9 mouse cellular contexts compared by ENCODE assay signal in the genomic region with DNA sequence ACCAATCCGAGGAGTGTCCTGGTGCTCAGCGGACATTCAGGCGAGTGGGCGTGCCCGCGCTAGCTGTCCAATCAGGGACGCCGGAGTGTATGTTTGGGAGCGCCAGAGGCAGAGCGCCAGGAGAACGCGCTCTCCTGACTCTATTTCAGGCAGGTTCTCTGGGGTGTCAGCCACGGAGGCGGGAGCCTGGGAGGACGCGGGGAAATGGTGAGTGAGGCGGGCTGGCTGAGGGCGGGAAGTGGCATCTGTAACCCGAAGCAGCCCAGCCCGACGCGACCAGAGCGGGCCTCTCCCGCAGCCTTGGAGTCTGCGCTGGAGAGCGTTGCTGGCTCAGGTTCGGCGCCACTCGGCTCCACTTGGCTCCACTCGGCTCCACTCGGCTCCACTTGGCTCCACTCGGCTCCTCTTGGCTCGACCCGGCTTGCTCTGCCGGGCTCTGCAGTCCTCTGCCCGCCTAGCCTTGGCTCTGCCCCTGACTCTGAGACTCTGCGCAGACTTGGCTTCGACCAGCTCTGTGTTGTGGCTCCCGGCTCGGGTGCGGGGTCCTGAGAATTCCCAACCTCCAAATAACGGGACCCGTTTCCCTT. TPM values are rescaled to one million over a fixed set of nuclear protein-coding genes. Genes with fewer than 3 reads are reported as not detected.
DNase-seq lines count a peak whose midpoint lies in the region; ATAC-seq and TF ChIP-seq lines count a peak whose summit lies in the region.
"Had no signal": no experiment of that assay in that cellular context is flagged by ENCODE, and none has a peak within 500 bp of the region (broad histone marks: within the 10 kb centered on the region; RNA-seq: fewer than 3 reads in every experiment).

A gene (plus strand): TSS at position 66 of the 587 bp plus-strand sequence.

- ATAC-seq in hindbrain, embryonic 16.5 days, result peak; percentile 97
- ATAC-seq in limb, embryonic 12.5 days (ENCODE audit: insufficient number of reproducible peaks, insufficient read depth, low FRiP score, low TSS enrichment, low read depth), result peak; percentile 59
- peak; percentile 72 for ATAC-seq in midbrain, embryonic 14.5 days (ENCODE audit: low FRiP score, low TSS enrichment)
- ATAC-seq in stomach, postnatal 0 days (ENCODE audit: low FRiP score, low TSS enrichment), result peak; percentile 80

- TF ChIP-seq EP300 in stomach, postnatal 0 days (optimal IDR thresholded peaks at IDR 0.05), result no peak

- H3K4me2 ChIP-seq in hindbrain, embryonic 16.5 days (ENCODE audit: low read length), result peak within 1 kb of the TSS; percentile 64
- H3K4me2 ChIP-seq in limb, embryonic 12.5 days, result peak within 1 kb of the TSS; percentile 73
- peak within 1 kb of the TSS; percentile 66 for H3K4me2 ChIP-seq in midbrain, embryonic 14.5 days (ENCODE audit: low read length)
- H3K4me2 ChIP-seq in stomach, postnatal 0 days (replicated peaks; ENCODE audit: low read depth), result peak within 1 kb of the TSS; percentile 59

- 17% methylated on average over 35 of the region's 43 CpGs for WGBS in hindbrain, embryonic 16.5 days
- WGBS in limb, embryonic 12.5 days, result 13% methylated on average over 43 of the region's 43 CpGs
- 15% methylated on average over 43 of the region's 43 CpGs for WGBS in midbrain, embryonic 14.5 days
- WGBS in stomach, postnatal 0 days, result 18% methylated on average over 40 of the region's 43 CpGs

- H3K4me3 ChIP-seq in hindbrain, embryonic 16.5 days (ENCODE audit: low read length), result peak within 1 kb of the TSS; percentile 51
- H3K4me3 ChIP-seq in limb, embryonic 12.5 days (replicated peaks), result peak within 1 kb of the TSS; percentile 46
- H3K4me3 ChIP-seq in midbrain, embryonic 14.5 days (replicated peaks; ENCODE audit: low read depth, low read length), result peak within 1 kb of the TSS; percentile 39
- peak within 1 kb of the TSS; percentile 35 for H3K4me3 ChIP-seq in stomach, postnatal 0 days (ENCODE audit: low read depth, low read length)

- H3K9me3 ChIP-seq in hindbrain, embryonic 16.5 days (ENCODE audit: control insufficient read depth, low read length), result no peaks in the 10 kb centered on the region; the same call in 1 of the 2 replicates
- H3K9me3 ChIP-seq in limb, embryonic 12.5 days, result peaks cover 14% of the 10 kb centered on the region; the same call in 1 of the 2 replicates
- H3K9me3 ChIP-seq in midbrain, embryonic 14.5 days (ENCODE audit: control insufficient read depth, low read length), result peaks cover 8% of the 10 kb centered on the region; the same call in 1 of the 2 replicates
- peaks cover 8% of the 10 kb centered on the region; the same call in 1 of the 2 replicates for H3K9me3 ChIP-seq in stomach, postnatal 0 days (ENCODE audit: control insufficient read depth, low read length)

- no peaks in the 10 kb centered on the region for H3K4me1 ChIP-seq in hindbrain, embryonic 16.5 days (ENCODE audit: control insufficient read depth, insufficient read depth, low read depth, low read length)
- no peaks in the 10 kb centered on the region for H3K4me1 ChIP-seq in limb, embryonic 12.5 days (replicated peaks)
- H3K4me1 ChIP-seq in midbrain, embryonic 14.5 days (ENCODE audit: control insufficient read depth, insufficient read depth, low read length), result no peaks in the 10 kb centered on the region
- no peaks in the 10 kb centered on the region for H3K4me1 ChIP-seq in stomach, postnatal 0 days (replicated peaks; ENCODE audit: control insufficient read depth, insufficient read depth)

- DNase-seq in adrenal gland, postnatal 14 days, result peak; percentile 84
- peak; percentile 84 to 89 for DNase-seq in cerebellum, postnatal 25 days
- DNase-seq in gastrocnemius, postnatal 14 days, result peak; percentile 57
- peak; percentile 63 for DNase-seq in midbrain, embryonic 14.5 days
- peak; percentile 44 for DNase-seq in stomach, postnatal 0 days (ENCODE audit: low spot score)
- DNase-seq in spleen, postnatal 10 days (ENCODE audit: low spot score in 2 of 2), result no peak

- H3K27me3 ChIP-seq in hindbrain, embryonic 16.5 days (replicated peaks; ENCODE audit: control insufficient read depth, insufficient read depth, low read length), result no peaks in the 10 kb centered on the region
- peaks cover 16% of the 10 kb centered on the region for H3K27me3 ChIP-seq in limb, embryonic 12.5 days
- peaks cover 6% of the 10 kb centered on the region; the same call in 1 of the 2 replicates for H3K27me3 ChIP-seq in midbrain, embryonic 14.5 days (ENCODE audit: control insufficient read depth, insufficient read depth, low read length)
- no peaks in the 10 kb centered on the region for H3K27me3 ChIP-seq in stomach, postnatal 0 days (ENCODE audit: control insufficient read depth, insufficient read depth, low read length)

- H3K36me3 ChIP-seq in hindbrain, embryonic 16.5 days (ENCODE audit: control insufficient read depth, insufficient read depth, low read length), result no peaks in the 10 kb centered on the region
- no peaks in the 10 kb centered on the region for H3K36me3 ChIP-seq in limb, embryonic 12.5 days
- H3K36me3 ChIP-seq in midbrain, embryonic 14.5 days (ENCODE audit: control insufficient read depth, insufficient read depth, low read length), result no peaks in the 10 kb centered on the region
- no peaks in the 10 kb centered on the region for H3K36me3 ChIP-seq in stomach, postnatal 0 days (ENCODE audit: control insufficient read depth, insufficient read depth, low read length)

- H3K9ac ChIP-seq in hindbrain, embryonic 16.5 days (ENCODE audit: low read depth, low read length), result peak within 1 kb of the TSS; percentile 66
- H3K9ac ChIP-seq in limb, embryonic 12.5 days (replicated peaks), result peak within 1 kb of the TSS; percentile 52
- peak within 1 kb of the TSS; percentile 47 for H3K9ac ChIP-seq in midbrain, embryonic 14.5 days (replicated peaks; ENCODE audit: low read length)
- peak within 1 kb of the TSS; percentile 60 for H3K9ac ChIP-seq in stomach, postnatal 0 days (ENCODE audit: low read length)

- no peak for TF ChIP-seq CTCF in stomach, postnatal 0 days (IDR thresholded peaks at IDR 0.05; ENCODE audit: low read depth)

- intact Hi-C loops in gastrocnemius, postnatal 14 days (cut with DNase I; ENCODE audit: low total_unique reads), result no loop called here

- H3K27ac ChIP-seq in hindbrain, embryonic 16.5 days (ENCODE audit: low read depth, low read length), result no peak within 1 kb of the TSS; the same call in 1 of the 2 replicates
- no peak within 1 kb of the TSS for H3K27ac ChIP-seq in limb, embryonic 12.5 days
- H3K27ac ChIP-seq in midbrain, embryonic 14.5 days (replicated peaks; ENCODE audit: low read depth, low read length), result no peak within 1 kb of the TSS
- no peak within 1 kb of the TSS for H3K27ac ChIP-seq in stomach, postnatal 0 days (replicated peaks)

RNA-seq across cellular contexts. Expression of the gene that starts here (rescaled TPM):
- total RNA-seq in adrenal gland, postnatal 14 days (2021), result 1.2 and 2.0 TPM in 2 replicates
- not detected for total RNA-seq in gastrocnemius, postnatal 14 days (2021)
- 0.79 and 1.1 TPM in 2 replicates for polyA plus RNA-seq in hindbrain, embryonic 16.5 days (2015; fragmentation: Nextera tagmentation; extraction: Ambion mirVana)
- 0.09 and 0.16 TPM in 2 replicates for polyA plus RNA-seq in limb, embryonic 12.5 days (2016; fragmentation: Nextera tagmentation; extraction: Ambion mirVana)
- 0.07 and 0.55 TPM in 2 replicates for polyA plus RNA-seq in midbrain, embryonic 14.5 days (2014; fragmentation: Nextera tagmentation; extraction: Ambion mirVana)
- polyA plus RNA-seq in stomach, postnatal 0 days (2015; fragmentation: Nextera tagmentation; extraction: Ambion mirVana), result 0.47 and 0.61 TPM in 2 replicates
- polyA plus RNA-seq: frontal cortex, adult 2 months had no signal

Comparison
In these comparisons a context has a peak if more than half of its experiments do, and no peak if none do; other contexts are left out.
1. Peak in DNase-seq in gastrocnemius, postnatal 14 days; RNA of the gene not detected or under 1 TPM.
2. Peak in ATAC-seq, H3K4me3 ChIP-seq, H3K9ac ChIP-seq and H3K4me2 ChIP-seq in limb, embryonic 12.5 days; RNA of the gene not detected or under 1 TPM.
3. Peak in DNase-seq, ATAC-seq, H3K4me3 ChIP-seq, H3K9ac ChIP-seq and H3K4me2 ChIP-seq in midbrain, embryonic 14.5 days; RNA of the gene not detected or under 1 TPM.
4. Peak in DNase-seq, ATAC-seq, H3K4me3 ChIP-seq, H3K9ac ChIP-seq and H3K4me2 ChIP-seq in stomach, postnatal 0 days; RNA of the gene not detected or under 1 TPM.
5. DNase-seq: peak in adrenal gland, postnatal 14 days (single experiment) and cerebellum, postnatal 25 days (2 of 2); none in spleen, postnatal 10 days (0 of 2).
6. Peak in every context shown above with its lines, with median percentiles within 50 percentile points of each other: ATAC-seq, H3K4me2 ChIP-seq, H3K4me3 ChIP-seq and H3K9ac ChIP-seq.